Mouse (Mus musculus) adrenal gland (tissue): ENCODE measurements around the gene Morc2a.

ENCODE experiments used
- intact Hi-C: fragments of 180-260 bp; cut with DNase I; formaldehyde crosslinking; loops from one replicate; pipeline ENCODE4 v1.15.1; 2025
- long read RNA-seq, 2 experiments: library from polyadenylated mRNA; unstranded; transcript quantifications; one replicate each; pipeline ENCODE4 v2.0.0; 2020; ENCODE audit warnings: borderline replicate concordance in 1 of 2; ENCODE audit not compliant: insufficient replicate concordance in 1 of 2

The Morc2a gene
- long read RNA-seq, experiment 1, partial matches to known transcripts = 1 of 4 reads
- long read RNA-seq, experiment 1, other reads (novel, unspliced or antisense) = 3 of 4 reads
- long read RNA-seq, experiment 2, partial matches to known transcripts = 2 of 5 reads
- long read RNA-seq, experiment 2, other reads (novel, unspliced or antisense) = 3 of 5 reads

DNA sequence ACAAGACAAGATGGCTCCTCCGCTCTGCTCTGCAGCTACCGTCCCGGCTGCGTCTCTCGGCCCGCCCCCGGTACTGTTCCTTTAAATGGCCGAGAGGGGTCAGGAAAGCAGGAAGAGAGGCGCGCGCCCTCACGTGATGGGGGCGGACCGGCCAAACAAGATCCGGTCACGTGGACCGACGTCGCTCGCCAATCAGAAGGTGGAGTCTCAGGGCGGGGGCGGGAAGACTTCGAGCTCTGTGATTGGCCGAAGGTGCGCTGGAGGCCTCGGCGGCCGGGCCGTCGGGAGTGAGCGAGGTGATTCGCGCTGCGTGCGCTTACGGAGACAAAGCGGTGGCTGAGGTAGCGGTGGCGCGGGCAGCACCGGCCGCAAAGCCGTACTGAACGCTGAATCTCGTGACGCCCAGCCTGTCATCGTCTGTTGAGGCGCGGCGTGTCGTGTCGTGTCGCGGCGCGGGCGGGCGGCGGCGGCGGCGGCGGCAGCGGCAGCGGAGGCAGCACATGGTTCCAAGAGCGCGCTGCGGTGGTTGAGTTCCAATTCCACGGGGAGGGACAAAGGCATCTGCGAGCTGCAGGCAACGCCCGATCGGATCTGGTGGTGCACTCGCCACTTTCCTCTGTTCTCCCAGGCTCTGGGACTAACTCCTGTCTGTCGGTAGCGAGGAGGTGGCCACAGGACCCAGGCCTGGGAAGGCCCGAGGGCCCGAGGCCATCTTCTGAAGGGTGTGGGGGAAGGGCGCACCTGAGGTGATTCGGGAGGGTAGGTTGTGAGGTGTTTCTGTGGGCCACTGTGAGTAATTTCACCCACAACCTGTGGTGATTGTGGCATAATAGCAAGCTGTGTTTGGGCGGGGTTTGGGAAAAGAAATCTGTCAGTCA, at the start of gene Morc2a:
Gene Morc2a, plus strand, starts transcription at position 228 of the 878 bp plus-strand sequence.
- intact Hi-C loops = no loop called here

- intact Hi-C loops = loop anchor here (2.0 kb wide), 1 partner anchor 67 kb away; no protein-coding TSS in a partner anchor
These were observed 47.0 kb upstream of the Morc2a start for GRCm38 (mm10) chr11:3601966-3602365.

DNA sequence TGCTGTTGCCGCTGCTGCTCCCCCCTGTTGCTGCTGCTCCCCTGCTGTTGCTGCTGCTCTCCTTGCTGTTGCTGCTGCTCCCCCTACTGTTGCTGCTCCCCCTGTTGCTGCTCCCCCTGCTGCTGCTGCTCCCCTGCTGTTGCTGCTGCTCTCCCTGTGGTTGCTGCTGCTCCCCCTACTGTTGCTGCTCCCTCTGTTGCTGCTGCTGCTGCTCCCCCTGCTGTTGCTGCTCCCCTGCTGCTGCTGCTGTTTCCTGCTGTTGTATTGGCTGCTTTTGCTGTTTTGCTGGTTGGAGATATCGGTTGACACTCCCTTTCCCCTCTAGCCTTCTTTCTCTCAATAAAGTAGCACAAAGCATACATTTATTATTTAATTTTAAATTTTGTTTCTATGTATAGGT, 46.3 kb upstream of the Morc2a start:
- intact Hi-C loops = loop anchor here (2.0 kb wide), 1 partner anchor 68 kb away; no protein-coding TSS in a partner anchor

DNA sequence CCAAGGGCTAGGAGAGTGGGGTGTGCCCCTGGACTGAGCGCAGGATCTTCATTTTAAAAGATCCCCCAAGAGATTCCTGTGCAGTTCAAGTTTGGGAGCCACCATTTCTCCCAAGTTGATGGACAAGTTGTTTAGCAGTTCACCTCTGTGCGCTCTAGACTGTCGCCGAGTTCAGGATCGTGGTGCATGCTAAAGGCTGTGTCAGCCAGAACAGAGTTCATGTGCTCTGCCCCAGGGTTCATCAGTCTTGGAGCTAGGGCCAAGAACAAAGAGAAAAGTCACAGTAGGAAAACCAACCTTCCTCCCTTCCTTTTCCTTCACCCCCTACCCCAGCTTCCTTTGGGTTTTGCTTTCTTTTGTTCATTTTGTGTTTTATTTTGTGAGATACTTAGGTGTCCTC, 42.5 kb upstream of the Morc2a start:
- intact Hi-C loops = no loop called here

GRCm38 (mm10) chr11:3615576-3615975, 33.4 kb upstream of the Morc2a start:
- intact Hi-C loops = no loop called here

DNA sequence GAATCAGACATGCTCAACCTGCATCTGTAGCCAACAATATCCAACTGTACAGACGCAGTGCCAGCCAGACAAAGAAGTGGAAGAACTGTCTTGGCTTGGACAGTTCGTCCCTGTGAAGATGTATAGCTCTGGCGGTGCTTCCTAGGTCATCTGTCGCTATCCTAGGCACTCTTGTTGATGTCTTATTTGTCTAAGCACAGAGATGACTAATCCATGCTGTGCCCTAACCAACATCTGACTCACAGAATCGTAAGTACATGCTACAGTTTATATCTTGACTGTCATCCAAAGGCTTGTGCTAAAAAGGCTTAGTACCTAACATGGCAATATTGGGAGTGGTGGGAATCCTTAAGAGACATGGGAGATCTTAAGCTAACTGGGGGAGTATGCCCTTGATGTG, 26.2 kb upstream of the Morc2a start:
- intact Hi-C loops = no loop called here

- intact Hi-C loops = no loop called here
These were observed 24.5 kb upstream of the Morc2a start for GRCm38 (mm10) chr11:3624391-3625027.

GRCm38 (mm10) chr11:3628999-3629491, 19.9 kb upstream of the Morc2a start:
- intact Hi-C loops = no loop called here

DNA sequence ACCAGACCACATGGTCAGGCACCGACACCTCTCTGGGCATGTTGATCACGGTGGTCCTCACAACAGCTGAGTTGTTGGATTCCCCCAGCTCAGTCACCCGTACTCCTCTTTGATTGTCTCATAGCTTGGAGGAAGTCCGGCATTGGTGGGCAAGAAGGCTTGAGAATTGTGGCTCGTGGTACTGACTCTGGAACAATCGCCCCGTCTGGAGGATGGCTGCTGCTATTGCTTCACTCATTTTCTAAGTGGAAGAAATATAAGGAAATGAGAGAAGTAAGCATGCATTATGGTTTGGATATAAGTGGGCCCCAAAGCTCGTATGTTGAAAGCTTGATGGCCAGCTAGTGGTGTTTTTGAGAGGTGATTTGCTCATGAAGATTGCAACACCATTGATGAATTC, 15.7 kb upstream of the Morc2a start:
- intact Hi-C loops = loop anchor here (5.0 to 10.0 kb wide), 2 partner anchors 101 to 158 kb away; no protein-coding TSS in a partner anchor

GRCm38 (mm10) chr11:3647688-3648087, 1.3 kb upstream of the Morc2a start:
- intact Hi-C loops = no loop called here

DNA sequence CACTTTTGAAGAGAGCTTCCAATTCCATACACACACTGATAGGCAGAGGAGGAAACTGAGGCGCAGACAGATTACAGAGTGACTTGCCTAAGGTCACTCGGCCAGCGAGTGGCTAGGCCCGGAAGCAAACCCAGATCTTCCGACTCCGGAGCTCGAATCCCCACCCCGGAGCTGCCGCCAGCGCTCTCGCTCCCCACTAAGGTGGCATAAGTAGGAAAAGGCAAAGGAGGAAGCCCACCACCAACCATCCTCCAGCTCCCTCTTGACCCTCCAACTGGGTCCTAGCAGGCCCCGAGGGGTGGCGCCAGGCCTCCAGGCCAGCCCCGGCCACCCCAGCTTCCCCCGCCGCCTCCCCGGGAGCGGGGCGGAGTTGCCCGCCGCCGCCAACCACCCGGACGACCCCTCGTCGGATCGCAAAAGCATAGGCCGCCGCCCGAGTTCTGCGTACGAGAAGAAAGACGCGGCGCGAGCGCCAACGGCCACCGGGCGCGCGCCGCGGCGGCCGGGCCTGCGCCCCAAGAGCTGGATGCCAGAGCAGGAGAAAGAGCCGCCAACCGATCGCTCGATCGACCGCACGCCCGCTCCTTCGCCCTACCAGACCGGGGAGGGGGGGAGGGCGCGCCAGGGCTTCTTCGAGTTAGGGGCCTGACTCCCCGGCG, 557 bp upstream of the Morc2a start:
- intact Hi-C loops = no loop called here

DNA sequence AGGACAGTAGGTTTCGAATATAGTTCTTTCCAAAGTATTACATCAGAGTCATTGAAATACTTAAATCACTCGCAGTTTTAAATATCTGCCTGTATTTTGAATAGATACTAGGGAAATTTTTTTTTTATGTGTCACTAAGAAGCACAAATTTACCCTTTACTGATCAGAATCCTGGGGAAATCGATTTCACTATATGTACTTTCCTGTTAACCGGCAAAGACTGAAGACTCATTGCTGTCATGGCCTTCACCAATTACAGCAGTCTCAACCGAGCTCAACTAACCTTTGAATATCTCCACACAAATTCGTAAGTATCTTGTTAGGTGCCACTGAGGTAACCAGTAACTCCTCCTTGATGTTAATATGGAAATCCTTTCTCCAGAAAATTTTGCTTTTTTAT, 1.1 kb downstream of the Morc2a start:
- intact Hi-C loops = no loop called here

GRCm38 (mm10) chr11:3661964-3662363, 13.0 kb downstream of the Morc2a start:
- intact Hi-C loops = no loop called here

DNA sequence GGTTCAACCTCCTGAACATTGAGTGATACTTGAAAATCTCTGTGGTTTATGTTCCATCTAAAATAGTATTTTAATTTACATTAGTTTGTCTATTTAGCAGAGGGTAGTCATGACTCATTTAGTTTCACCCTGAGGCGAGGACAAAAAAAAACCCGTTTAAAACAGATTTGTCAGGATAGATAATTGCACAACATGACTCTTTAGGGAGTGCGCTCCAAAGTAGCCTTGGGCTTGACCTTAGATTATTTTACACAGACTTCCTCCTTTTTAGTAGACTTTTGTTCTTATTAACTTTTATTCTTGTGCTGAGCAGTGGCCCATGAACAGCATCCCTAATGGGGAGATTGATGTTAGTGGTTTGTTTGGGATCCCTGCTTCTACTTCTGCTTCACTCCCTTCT, 18.5 kb downstream of the Morc2a start:
- intact Hi-C loops = no loop called here

DNA sequence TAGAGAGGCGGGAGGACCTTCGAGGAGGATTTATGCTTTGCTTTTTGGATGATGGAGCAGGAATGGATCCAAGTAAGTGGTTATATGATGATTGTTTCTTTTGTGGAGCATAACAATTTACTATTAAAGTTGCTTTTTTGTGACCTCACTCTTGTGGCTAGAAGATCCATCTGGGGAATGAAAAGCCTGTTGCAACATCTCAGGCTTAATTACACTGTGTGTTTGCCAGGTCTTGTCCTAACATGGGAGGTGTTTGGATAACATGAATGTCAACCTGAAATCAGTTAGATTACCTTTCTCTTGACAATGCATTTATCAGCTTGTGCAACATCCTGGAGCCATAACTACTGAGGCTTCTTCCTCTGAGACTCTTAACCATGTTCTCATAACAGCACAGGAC, 19.8 kb downstream of the Morc2a start:
- intact Hi-C loops = no loop called here

DNA sequence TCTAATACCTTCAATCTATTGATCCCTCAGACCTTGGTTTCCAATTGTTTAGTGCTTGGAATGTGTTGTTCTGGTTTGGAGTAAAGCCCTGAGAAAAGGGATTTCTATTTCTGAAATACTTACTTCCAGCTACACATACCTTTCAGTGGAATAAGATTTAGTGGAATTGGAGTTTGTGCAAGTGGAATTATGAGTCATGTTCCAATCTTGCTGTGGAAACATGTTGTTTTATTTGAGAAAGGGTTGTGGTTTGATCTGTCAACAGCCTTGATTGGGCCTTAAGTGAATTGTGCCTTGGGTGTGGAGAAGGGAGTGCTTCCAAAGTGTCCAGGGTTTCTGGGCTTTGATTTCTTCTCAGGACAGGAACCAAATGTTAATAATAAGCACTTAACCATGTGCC, 20.9 kb downstream of the Morc2a start:
- intact Hi-C loops = no loop called here

- intact Hi-C loops = no loop called here
These were observed 22.1 kb downstream of the Morc2a start for GRCm38 (mm10) chr11:3671000-3671628.

DNA sequence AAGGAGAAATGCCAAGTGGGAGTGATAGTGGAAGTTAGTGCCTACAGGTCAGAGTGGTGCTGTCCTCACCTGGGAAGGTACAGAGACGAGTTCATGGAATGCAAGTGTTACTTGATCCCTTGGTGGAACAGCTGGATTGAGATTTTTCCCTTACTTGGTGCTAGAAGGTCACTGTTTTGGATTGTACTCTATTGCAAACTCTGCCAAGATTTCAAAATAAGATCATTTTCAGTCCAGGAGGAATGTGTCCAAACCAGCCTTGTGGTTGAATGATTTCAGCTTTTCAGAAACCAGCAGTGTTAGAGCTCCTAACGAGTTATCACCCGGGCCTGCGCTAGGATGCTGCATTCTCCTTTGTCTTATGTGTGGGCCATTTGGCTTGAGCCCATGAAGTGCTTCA, 25.6 kb downstream of the Morc2a start:
- intact Hi-C loops = no loop called here

DNA sequence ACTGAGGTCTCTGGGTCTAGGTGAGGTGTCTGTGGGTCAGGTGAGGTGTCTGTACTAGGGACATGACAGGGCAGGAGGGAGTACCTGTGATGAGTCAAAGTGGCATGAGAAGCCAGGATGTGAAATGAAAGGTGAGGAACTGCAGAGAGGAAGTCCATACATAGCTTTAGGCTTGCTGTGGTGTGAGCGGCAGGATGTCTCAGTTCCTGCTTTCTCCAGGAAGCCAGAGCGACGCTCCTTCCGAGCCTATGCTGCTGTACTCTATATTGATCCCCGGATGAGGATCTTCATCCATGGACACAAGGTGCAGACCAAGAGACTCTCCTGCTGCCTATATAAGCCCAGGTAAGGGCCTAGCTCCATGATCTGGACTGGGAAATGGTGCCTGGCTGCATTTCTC, 27.4 kb downstream of the Morc2a start:
- intact Hi-C loops = no loop called here

DNA sequence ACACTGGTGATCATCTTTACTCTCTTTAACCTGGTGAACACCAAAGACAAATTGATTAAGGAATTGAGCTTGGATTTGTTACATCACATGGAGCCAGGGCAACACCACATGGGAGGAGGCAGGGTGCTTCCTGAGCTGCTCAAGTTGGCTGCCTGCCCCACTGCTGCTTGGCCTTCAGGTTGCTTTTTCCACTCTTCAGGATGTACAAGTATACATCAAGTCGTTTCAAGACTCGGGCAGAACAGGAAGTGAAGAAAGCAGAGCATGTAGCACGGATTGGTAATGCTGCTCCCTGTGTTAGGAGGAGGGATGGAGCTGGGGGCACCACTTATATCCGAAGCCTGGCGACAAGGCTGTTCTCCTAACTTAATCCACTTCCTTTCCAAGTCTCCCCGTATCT, 28.2 kb downstream of the Morc2a start:
- intact Hi-C loops = no loop called here

GRCm38 (mm10) chr11:3679771-3680170, 30.8 kb downstream of the Morc2a start:
- intact Hi-C loops = loop anchor here (10.0 kb wide), 1 partner anchor 145 kb away; no protein-coding TSS in a partner anchor
